Mouse (Mus musculus) neural tube, embryonic 15.5 days (tissue): ENCODE measurements at regions not wholly inside any gene's neighbourhood (a gene's known extent, or its start where the extent isn't known, plus 50 kb on each side); places are given as distances from the start of the nearest gene placed in this dataset.

Experiments
- ATAC-seq: fragments of 200-750 bp; cut with Nextera tagmentation; 2 replicates; pipeline ENCODE4 v1.8.0; 2017; ENCODE audit warnings: mild to moderate bottlenecking, moderate TSS enrichment, moderate library complexity; ENCODE audit not compliant: low FRiP score
- H3K27ac ChIP-seq: fragments of 300-500 bp; sonication (generic); replicated peaks from 2 replicates; pipeline ENCODE4 v1.5.1; 2015; ENCODE audit warnings: mild to moderate bottlenecking, inconsistent platforms
- H3K27me3 ChIP-seq: fragments of 300-500 bp; sonication (generic); replicated peaks from 2 replicates; pipeline ENCODE4 v1.6.1; 2015; ENCODE audit warnings: inconsistent platforms
- H3K36me3 ChIP-seq: fragments of 300-500 bp; sonication (generic); 2 replicates; pipeline ENCODE4 v1.6.1; 2015; ENCODE audit warnings: inconsistent platforms
- H3K4me1 ChIP-seq: fragments of 300-500 bp; sonication (generic); 2 replicates; pipeline ENCODE4 v1.6.1; 2015; ENCODE audit warnings: inconsistent platforms
- H3K4me2 ChIP-seq: fragments of 300-500 bp; sonication (generic); 2 replicates; pipeline ENCODE4 v1.6.1; 2015; ENCODE audit warnings: inconsistent platforms, mild to moderate bottlenecking, moderate library complexity
- H3K4me3 ChIP-seq: fragments of 300-500 bp; sonication (generic); replicated peaks from 2 replicates; pipeline ENCODE4 v1.5.1; 2015; ENCODE audit warnings: mild to moderate bottlenecking, inconsistent platforms
- H3K9ac ChIP-seq: fragments of 300-500 bp; sonication (generic); replicated peaks from 2 replicates; pipeline ENCODE4 v1.6.1; 2015; ENCODE audit warnings: mild to moderate bottlenecking, inconsistent platforms
- H3K9me3 ChIP-seq: fragments of 300-500 bp; sonication (generic); replicated peaks from 2 replicates; pipeline ENCODE4 v1.6.1; 2016; ENCODE audit warnings: inconsistent platforms
- WGBS: fragments of 180-500 bp; shearing (Covaris S2); methylation state at CpG from one replicate; pipeline ENCODE4 v1.1.7; 2015; ENCODE audit warnings: mixed read lengths; 5-methylcytosine and 5-hydroxymethylcytosine counted together

- Histone ChIP-seq H3K4me1 (no peaks in the 10 kb centered on the region), H3K9ac (no peak overlapping the region), H3K27ac (no peak overlapping the region), H3K4me3 (no peak overlapping the region), H3K27me3 (no peaks in the 10 kb centered on the region), H3K4me2 (no peak overlapping the region), H3K36me3 (no peaks in the 10 kb centered on the region), H3K9me3 (no peaks in the 10 kb centered on the region)
- no peak for ATAC-seq
- WGBS, result 46% methylated on average over 1 of the region's 1 CpGs
These were observed 68.3 kb upstream of the Gm4737 start for GRCm38 (mm10) chr16:46223084-46223600.

- no peak for ATAC-seq
- WGBS, result 77% methylated on average over 4 of the region's 4 CpGs
- Histone ChIP-seq H3K4me2 (no peak overlapping the region), H3K4me3 (no peak overlapping the region), H3K9me3 (no peaks in the 10 kb centered on the region), H3K9ac (no peak overlapping the region), H3K27ac (no peak overlapping the region), H3K36me3 (no peaks in the 10 kb centered on the region), H3K4me1 (no peaks in the 10 kb centered on the region), H3K27me3 (no peaks in the 10 kb centered on the region)
These were observed 57.6 kb upstream of the Gm4737 start for GRCm38 (mm10) chr16:46212504-46212903.

GRCm38 (mm10) chr16:46211914-46212313 lies 57.0 kb upstream of the Gm4737 start:
- Histone ChIP-seq H3K4me1 (no peaks in the 10 kb centered on the region), H3K9me3 (no peaks in the 10 kb centered on the region), H3K27ac (no peak overlapping the region), H3K27me3 (no peaks in the 10 kb centered on the region), H3K4me3 (no peak overlapping the region), H3K36me3 (no peaks in the 10 kb centered on the region), H3K9ac (no peak overlapping the region), H3K4me2 (no peak overlapping the region)
- WGBS, result 64% methylated on average over 3 of the region's 3 CpGs
- ATAC-seq, result no peak

- no peaks in the 10 kb centered on the region for H3K4me1 ChIP-seq
- ATAC-seq, result no peak
- no peak overlapping the region for H3K4me3 ChIP-seq
- no peak overlapping the region for H3K4me2 ChIP-seq
- no peaks in the 10 kb centered on the region for H3K9me3 ChIP-seq
- H3K27me3 ChIP-seq, result no peaks in the 10 kb centered on the region
- no peaks in the 10 kb centered on the region for H3K36me3 ChIP-seq
- H3K27ac ChIP-seq, result no peak overlapping the region
- no peak overlapping the region for H3K9ac ChIP-seq
- 84% methylated on average over 1 of the region's 1 CpGs for WGBS
These were observed 50.2 kb upstream of the Gm4737 start for GRCm38 (mm10) chr16:46205114-46205513.
